Mouse (Mus musculus): ENCODE results near the gene Gja8. TPM values are rescaled to one million over a fixed set of nuclear protein-coding genes. Genes with fewer than 3 reads are reported as not detected.

Gja8 gene
- polyA plus RNA-seq, 1 experiment from 2014 or later: 0.06 TPM

DNA sequence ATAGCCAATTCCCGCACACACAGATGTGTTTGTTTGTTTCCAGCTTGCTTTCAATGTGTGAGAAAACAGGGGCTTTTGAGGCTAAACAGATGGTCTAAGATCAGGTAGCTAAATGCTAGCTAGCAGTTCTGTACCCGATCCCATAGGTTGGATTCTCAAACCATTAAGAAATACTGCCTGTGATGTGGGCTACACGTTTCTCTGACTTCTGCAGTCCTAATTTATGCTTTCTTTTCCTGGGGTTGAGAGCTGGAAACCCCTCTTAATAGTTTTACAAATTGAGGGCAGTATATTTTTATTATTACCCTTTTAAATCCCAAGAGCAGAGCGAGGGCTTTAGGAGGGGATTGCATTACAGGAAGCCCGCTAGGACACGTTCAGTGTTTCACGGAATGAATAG is 4.8 kb downstream of the Gja8 start:
- WGBS: 41% methylated on average over 7 of the region's 7 CpGs
- Histone ChIP-seq H3K9me3 (no peaks in the 10 kb centered on the region), H3K4me1 (no peaks in the 10 kb centered on the region), H3K27me3 (replicated peaks) (no peaks in the 10 kb centered on the region), H3K36me3 (no peaks in the 10 kb centered on the region), H3K4me2 (replicated peaks) (no peak overlapping the region), H3K9ac (no peak overlapping the region), H3K27ac (no peak overlapping the region), H3K4me3 (no peak overlapping the region)
- no peak for ATAC-seq (ENCODE audit: low FRiP score, low read depth)

DNA sequence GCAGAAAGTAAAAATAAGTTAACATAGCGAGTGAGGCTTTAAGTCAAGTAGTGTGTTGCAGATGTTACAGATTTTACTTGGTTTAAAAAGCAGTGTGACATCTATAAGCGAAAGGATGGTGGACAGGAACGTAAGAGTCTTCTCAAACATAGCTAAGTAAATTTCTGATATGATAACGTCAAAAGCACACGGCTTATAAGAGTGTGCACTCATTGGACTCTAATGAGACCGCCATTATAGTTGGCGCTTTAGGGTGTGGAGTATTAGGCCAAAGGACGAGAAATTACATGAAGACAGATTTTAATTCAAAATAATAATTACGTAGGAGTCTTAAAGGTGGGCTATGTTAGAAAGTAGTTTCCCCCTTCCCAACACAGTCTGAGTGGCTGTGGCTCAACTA is 20.2 kb downstream of the Gja8 start:
- 0 out of 2 replicates have a peak, but pooled peaks have one; percentile 38 for ATAC-seq (ENCODE audit: low FRiP score, low read depth)
- Histone ChIP-seq H3K27me3 (replicated peaks) (no peaks in the 10 kb centered on the region), H3K36me3 (no peaks in the 10 kb centered on the region), H3K4me3 (peak overlapping the region; percentile 95), H3K4me2 (replicated peaks) (peak overlapping the region; percentile 80), H3K9ac (peak overlapping the region; percentile 92; the same call in 1 of the 2 replicates), H3K4me1 (peaks cover 7% of the 10 kb centered on the region), H3K27ac (no peak overlapping the region), H3K9me3 (no peaks in the 10 kb centered on the region)
- 46% methylated on average over 9 of the region's 9 CpGs for WGBS

DNA sequence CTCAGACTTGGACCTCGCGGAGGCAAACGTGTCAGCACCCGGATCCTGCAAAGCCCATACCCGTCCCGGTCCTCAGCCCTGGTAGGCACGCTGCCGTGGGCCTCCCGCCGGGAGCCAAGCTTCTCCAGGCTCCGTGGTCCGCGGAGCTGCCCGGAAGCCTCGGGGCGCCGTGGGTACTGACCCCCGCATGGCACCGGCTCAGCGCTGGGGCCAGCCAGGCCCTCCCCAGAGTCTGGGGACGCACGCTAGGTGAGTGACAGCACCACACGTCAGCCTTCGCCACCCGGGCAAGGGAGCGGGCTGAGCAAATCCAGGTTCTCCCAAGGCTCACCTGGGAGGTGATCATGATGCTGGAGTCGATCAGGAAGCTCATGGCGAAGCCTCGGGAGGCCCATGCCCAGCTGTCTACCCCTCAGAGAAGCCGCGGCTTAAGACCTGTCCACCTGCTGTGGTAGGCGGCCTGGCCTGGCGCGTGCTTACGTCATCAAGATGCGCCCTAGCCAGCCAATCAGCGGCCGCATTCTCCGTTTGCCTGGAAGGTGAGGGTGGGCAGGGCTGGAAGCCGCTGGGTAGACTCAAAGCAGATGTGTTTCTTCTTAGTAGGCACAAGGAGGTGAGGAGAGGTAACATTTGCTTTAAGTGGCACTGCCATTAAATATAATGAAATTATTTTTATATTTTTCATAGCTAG is 20.8 kb downstream of the Gja8 start, which contains the start of gene Gpr89:
TSS of gene Gpr89 (minus strand) at position 496 of the 691 bp plus-strand sequence.
- peak within 1 kb of the TSS; percentile 95 for H3K4me3 ChIP-seq

DNA sequence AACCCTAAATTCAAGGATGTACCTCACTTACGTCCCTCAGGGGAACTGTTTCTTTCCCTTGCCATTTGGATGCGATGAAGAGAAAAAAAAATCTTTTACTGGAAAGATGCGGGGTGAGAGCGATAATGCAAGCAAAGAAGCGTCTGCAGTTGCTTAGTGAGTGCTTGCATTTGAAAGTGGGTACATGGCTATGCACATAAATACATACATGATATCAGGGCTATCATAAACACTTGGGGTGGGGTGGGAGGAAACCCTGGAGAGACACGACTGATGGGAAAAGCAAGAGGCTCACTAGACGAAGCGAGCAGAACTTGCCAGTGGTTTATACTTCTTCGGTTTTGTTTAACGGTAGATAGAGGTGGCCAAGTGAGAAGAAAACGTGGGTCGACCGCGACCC is 21.4 kb downstream of the Gja8 start, which contains the start of gene Gja5:
TSS of gene Gja5 (plus strand) at position 301 of the 400 bp plus-strand sequence.
- Histone ChIP-seq H3K4me2 (replicated peaks) (peak within 1 kb of the TSS; percentile 80), H3K9ac (peak within 1 kb of the TSS; percentile 92), H3K4me1 (peaks cover 7% of the 10 kb centered on the region), H3K9me3 (no peaks in the 10 kb centered on the region), H3K36me3 (no peaks in the 10 kb centered on the region), H3K27ac (no peak within 1 kb of the TSS), H3K4me3 (peak within 1 kb of the TSS; percentile 95), H3K27me3 (replicated peaks) (no peaks in the 10 kb centered on the region)
- ATAC-seq (ENCODE audit: low FRiP score, low read depth): no peak
- WGBS: 19% methylated on average over 14 of the region's 14 CpGs

More for the DNA sequence above, 20.8 kb downstream of the Gja8 start, which contains the start of gene Gpr89:
- Histone ChIP-seq H3K27me3 (replicated peaks) (no peaks in the 10 kb centered on the region), H3K9me3 (no peaks in the 10 kb centered on the region), H3K9ac (peak within 1 kb of the TSS; percentile 92), H3K4me2 (replicated peaks) (peak within 1 kb of the TSS; percentile 80), H3K36me3 (no peaks in the 10 kb centered on the region), H3K4me1 (peaks cover 7% of the 10 kb centered on the region), H3K27ac (no peak within 1 kb of the TSS)
- under 1% methylated on average over 40 of the region's 40 CpGs for WGBS
- ATAC-seq (ENCODE audit: low FRiP score, low read depth): peak; percentile 98

DNA sequence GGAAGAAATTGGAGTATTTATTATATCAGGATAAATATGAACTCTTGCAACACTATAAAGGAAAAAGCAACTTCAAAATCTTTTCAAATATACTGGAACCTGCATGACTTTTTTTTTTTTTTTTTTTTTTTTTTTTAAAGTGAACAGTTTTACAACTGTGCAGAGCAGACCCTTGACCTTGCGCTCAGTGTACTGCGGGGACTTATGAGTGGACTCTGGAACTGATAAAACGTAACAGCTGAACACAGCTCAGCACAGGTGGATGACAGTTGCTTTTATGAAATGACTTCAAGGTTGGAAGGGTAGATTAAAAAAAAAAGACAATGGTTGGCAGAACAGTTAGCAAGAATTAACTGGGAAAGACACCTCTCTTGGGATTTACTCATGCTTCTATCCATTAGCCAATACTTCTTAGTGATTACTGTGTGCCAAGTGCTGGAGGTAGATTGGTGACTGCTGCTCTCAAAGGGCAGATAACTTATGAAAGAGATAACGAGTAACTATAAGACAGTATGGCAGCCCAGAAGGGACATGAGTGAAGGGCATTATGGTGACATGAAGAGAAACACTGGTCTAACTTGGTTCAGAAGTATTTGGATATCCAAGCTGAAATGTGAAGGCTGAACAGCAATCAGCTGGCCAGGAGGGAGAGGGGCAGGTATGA is 23.4 kb downstream of the Gja8 start:
- Histone ChIP-seq H3K36me3 (peaks cover 2% of the 10 kb centered on the region), H3K9ac (no peak overlapping the region), H3K4me1 (peaks cover 7% of the 10 kb centered on the region), H3K9me3 (no peaks in the 10 kb centered on the region), H3K27ac (no peak overlapping the region), H3K4me3 (no peak overlapping the region), H3K27me3 (replicated peaks) (no peaks in the 10 kb centered on the region), H3K4me2 (replicated peaks) (no peak overlapping the region)
- no peak for ATAC-seq (ENCODE audit: low FRiP score, low read depth)
- 93% methylated on average over 4 of the region's 4 CpGs for WGBS

DNA sequence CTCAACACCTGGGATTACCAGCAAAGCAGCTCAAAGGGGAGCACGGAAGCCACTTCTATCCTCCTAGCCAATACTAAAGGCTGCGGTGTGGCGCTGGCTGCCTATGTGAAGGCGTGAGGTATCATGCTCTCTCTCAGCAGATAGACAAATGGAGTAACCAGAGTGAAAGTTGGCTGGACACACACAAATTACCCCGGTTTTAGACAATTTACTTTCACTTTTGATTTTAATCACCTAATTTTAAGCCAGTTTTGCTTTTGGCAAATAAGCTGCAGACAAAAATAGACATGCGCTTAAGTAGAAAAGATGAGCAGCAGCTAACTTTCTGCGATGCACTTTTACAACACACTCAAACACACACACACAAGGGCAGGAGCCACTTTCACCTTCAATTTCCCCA is 42.1 kb downstream of the Gja8 start:
- Histone ChIP-seq H3K9me3 (no peaks in the 10 kb centered on the region), H3K36me3 (peaks cover 65% of the 10 kb centered on the region), H3K9ac (no peak overlapping the region)

DNA sequence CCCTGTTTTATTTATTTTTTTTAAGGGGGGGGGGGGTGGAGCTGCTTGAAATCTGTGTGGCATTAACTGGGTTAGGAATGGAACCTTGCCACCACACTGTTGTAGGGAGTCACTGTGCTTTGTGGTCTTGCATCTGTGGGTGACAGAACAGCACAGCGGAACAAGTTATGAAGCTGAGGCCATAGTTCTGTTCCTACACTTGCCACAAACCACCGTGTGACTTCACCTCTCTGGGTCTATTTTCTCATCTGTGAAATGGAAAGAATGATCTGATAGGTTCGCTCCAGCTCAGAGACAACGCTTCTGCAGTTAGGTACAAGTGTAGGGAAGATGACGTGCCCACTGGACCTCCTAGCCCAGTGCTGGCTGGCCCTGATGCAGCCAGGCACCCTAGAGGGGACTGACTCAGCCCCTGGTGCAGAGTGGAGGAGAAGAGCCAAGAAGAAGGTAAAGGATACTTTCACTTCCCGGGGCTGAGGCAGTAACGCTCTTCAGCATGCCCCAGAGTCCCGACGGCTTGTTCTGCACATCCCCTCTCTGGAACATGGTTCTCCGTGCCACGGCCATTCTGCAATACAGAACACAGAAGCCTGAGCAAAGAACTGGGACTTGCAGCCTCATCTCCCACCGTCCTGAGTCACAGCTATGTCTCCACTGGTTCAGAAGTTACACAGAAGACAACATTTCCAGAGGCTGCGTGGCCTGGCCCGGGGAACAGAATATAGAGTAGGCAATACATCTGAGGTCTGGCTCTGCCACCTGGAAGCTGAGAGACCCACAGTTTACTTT is 43.6 kb downstream of the Gja8 start:
- Histone ChIP-seq H3K4me2 (replicated peaks) (no peak overlapping the region), H3K9ac (no peak overlapping the region), H3K27ac (no peak overlapping the region), H3K36me3 (peaks cover 60% of the 10 kb centered on the region), H3K4me1 (no peaks in the 10 kb centered on the region), H3K4me3 (no peak overlapping the region), H3K27me3 (replicated peaks) (no peaks in the 10 kb centered on the region), H3K9me3 (no peaks in the 10 kb centered on the region)
- no peak for ATAC-seq (ENCODE audit: low FRiP score, low read depth)
- 95% methylated on average over 14 of the region's 14 CpGs for WGBS

More for the DNA sequence above, 42.1 kb downstream of the Gja8 start:
- H3K27me3 ChIP-seq (replicated peaks): no peaks in the 10 kb centered on the region
- ATAC-seq (ENCODE audit: low FRiP score, low read depth): no peak
- no peak overlapping the region for H3K4me3 ChIP-seq
- H3K4me2 ChIP-seq (replicated peaks): no peak overlapping the region
- H3K4me1 ChIP-seq: no peaks in the 10 kb centered on the region
- 94% methylated on average over 7 of the region's 7 CpGs for WGBS
- H3K27ac ChIP-seq: no peak overlapping the region

DNA sequence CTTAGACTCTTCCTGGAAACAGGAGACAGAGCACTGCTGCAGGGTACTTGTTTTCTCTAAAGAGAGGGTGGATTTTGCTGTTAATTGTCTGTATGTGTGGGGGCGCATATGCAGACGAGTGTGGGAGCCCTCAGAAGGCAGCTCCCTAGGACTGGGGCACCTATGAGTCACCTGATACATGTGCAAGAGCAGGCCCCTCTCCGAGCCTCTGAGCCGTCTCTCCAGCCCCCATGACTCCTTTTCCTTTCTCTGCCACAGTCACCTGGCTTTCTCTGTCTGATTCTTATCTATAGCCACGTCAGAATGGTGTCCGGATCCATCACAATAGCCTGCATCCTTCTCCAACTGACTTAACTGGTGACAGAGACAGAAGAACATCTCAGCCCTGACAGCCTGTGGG is 44.3 kb downstream of the Gja8 start:
- WGBS: 94% methylated on average over 6 of the region's 6 CpGs

DNA sequence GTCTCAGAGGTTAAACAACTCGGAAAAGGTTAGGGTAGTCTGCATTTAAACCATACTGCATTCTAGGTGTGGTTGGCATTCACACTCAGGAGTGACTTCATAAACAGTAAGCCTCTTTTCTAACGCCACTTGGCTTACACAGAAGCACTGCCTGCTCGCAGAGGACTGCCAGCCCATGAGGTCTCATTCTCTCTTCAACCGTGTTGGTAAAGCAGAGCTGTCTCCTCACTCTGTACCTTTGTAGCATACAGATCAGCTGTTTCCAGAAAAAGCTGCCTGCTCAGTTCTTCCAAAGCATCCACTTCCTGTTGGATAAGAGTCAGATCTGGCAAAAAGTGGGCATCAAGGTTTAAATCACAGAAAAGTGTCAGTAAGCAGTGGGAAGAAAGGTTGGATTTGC is 45.4 kb downstream of the Gja8 start:
- no peak overlapping the region for H3K4me3 ChIP-seq
- no peak for ATAC-seq (ENCODE audit: low FRiP score, low read depth)
- no peaks in the 10 kb centered on the region for H3K4me1 ChIP-seq
- H3K9ac ChIP-seq: no peak overlapping the region
- H3K4me2 ChIP-seq (replicated peaks): no peak overlapping the region
- no peaks in the 10 kb centered on the region for H3K9me3 ChIP-seq
- H3K36me3 ChIP-seq: peaks cover 53% of the 10 kb centered on the region
- H3K27ac ChIP-seq: no peak overlapping the region
- WGBS: 88% methylated on average over 4 of the region's 4 CpGs
- H3K27me3 ChIP-seq (replicated peaks): no peaks in the 10 kb centered on the region

More for the DNA sequence above, 44.3 kb downstream of the Gja8 start:
- no peaks in the 10 kb centered on the region for H3K4me1 ChIP-seq
- H3K27me3 ChIP-seq (replicated peaks): no peaks in the 10 kb centered on the region
- H3K36me3 ChIP-seq: peaks cover 54% of the 10 kb centered on the region
- H3K9ac ChIP-seq: no peak overlapping the region
- H3K9me3 ChIP-seq: no peaks in the 10 kb centered on the region
- H3K4me3 ChIP-seq: no peak overlapping the region
- no peak overlapping the region for H3K4me2 ChIP-seq (replicated peaks)
- ATAC-seq (ENCODE audit: low FRiP score, low read depth): no peak
- no peak overlapping the region for H3K27ac ChIP-seq

DNA sequence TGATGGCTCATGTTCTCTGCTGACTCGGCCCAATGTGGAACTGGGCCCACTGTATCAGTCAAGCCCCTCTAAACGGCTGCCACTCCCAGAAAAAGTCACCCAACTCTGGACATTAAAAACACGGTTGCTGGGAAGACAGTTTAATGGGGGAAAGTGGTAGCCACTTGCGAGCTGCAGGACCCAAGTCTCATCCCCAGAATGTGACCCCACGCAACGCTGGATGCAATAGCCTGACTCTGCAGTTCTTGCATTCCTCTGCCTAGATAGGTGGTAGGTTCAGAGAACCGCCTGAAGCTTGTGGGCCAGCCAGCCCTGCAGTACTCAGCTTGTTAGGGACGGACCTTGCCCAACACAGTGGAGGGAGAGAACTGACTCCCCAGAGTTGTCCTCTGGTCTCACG is 46.3 kb downstream of the Gja8 start:
- H3K9ac ChIP-seq: no peak overlapping the region
- H3K9me3 ChIP-seq: no peaks in the 10 kb centered on the region
- WGBS: 90% methylated on average over 9 of the region's 9 CpGs
- H3K4me2 ChIP-seq (replicated peaks): no peak overlapping the region
- peaks cover 58% of the 10 kb centered on the region for H3K36me3 ChIP-seq
- H3K4me3 ChIP-seq: no peak overlapping the region
- no peak for ATAC-seq (ENCODE audit: low FRiP score, low read depth)
- no peak overlapping the region for H3K27ac ChIP-seq
- H3K4me1 ChIP-seq: no peaks in the 10 kb centered on the region
- H3K27me3 ChIP-seq (replicated peaks): no peaks in the 10 kb centered on the region

DNA sequence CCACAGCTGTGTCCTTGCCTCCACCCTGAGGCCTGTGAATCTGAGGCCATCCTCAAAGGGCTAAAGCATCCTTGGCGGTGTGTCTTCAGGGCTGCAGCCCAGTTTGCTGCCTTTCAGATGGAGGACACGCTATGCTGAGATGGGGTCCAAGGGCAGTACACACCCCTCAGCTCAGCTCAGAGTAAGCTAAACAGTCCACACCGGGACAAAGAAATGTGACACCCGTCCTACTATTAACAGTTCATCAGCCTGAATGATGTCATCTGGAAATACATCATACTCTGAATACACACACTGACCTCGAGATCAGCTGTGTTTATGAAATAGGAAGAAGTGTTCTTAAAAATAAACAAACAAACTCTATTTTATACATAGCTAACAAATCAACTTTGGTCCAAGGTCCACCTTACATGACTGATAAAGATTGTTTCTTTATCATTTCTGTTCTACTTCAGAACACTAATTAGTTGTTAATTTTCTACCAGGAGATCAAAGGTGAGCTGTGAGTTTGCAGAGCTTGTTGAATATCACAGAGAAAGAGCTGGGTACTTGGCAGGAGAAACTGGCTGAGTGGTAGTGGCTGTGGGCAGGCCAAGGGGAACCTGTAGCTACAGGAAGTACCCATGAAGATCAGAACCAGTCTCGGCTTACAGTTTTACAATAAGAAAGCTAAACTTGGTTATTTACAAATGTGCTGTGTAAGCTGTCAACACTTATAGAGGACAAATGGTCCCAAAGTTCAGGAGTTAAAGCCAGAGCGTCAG is 50.8 kb downstream of the Gja8 start:
- H3K9me3 ChIP-seq: no peaks in the 10 kb centered on the region
- 88% methylated on average over 7 of the region's 7 CpGs for WGBS
- no peak overlapping the region for H3K4me2 ChIP-seq (replicated peaks)
- H3K27ac ChIP-seq: no peak overlapping the region
- H3K4me3 ChIP-seq: no peak overlapping the region
- no peak for ATAC-seq (ENCODE audit: low FRiP score, low read depth)
- H3K27me3 ChIP-seq (replicated peaks): no peaks in the 10 kb centered on the region
- peaks cover 66% of the 10 kb centered on the region for H3K36me3 ChIP-seq
- H3K9ac ChIP-seq: no peak overlapping the region
- no peaks in the 10 kb centered on the region for H3K4me1 ChIP-seq

All from neural tube, embryonic 12.5 days (tissue).